Mouse (Mus musculus) heart, embryonic 15.5 days (tissue): ENCODE data around the gene Cubn. TPM values are rescaled to one million over a fixed set of nuclear protein-coding genes. Genes with fewer than 3 reads are reported as not detected.

Experiments
- ATAC-seq: fragments of 200-750 bp; cut with Nextera tagmentation; replicated peaks from 2 replicates; pipeline ENCODE4 v1.8.0; 2017; ENCODE audit warnings: low read depth, moderate TSS enrichment; ENCODE audit not compliant: insufficient number of reproducible peaks, insufficient read depth, low FRiP score
- H3K27ac ChIP-seq: fragments of 300-500 bp; sonication (generic); 2 replicates; pipeline ENCODE4 v1.5.1; 2015; ENCODE audit warnings: mild to moderate bottlenecking, inconsistent platforms
- H3K27me3 ChIP-seq: fragments of 300-500 bp; sonication (generic); 2 replicates; pipeline ENCODE4 v1.6.1; 2015; ENCODE audit warnings: inconsistent platforms
- H3K36me3 ChIP-seq: fragments of 300-500 bp; sonication (generic); 2 replicates; pipeline ENCODE4 v1.6.1; 2015; ENCODE audit warnings: mild to moderate bottlenecking, inconsistent platforms
- H3K4me1 ChIP-seq: fragments of 300-500 bp; sonication (generic); replicated peaks from 2 replicates; pipeline ENCODE4 v1.6.1; 2015; ENCODE audit warnings: inconsistent platforms
- H3K4me2 ChIP-seq: fragments of 300-500 bp; sonication (generic); 2 replicates; pipeline ENCODE4 v1.6.1; 2015; ENCODE audit warnings: inconsistent platforms, mild to moderate bottlenecking, moderate library complexity
- H3K4me3 ChIP-seq: fragments of 300-500 bp; sonication (generic); 2 replicates; pipeline ENCODE4 v1.5.1; 2015; ENCODE audit warnings: mild to moderate bottlenecking, inconsistent platforms
- H3K9ac ChIP-seq: fragments of 300-500 bp; sonication (generic); 2 replicates; pipeline ENCODE4 v1.6.1; 2015; ENCODE audit warnings: mild to moderate bottlenecking, inconsistent platforms
- H3K9me3 ChIP-seq: fragments of 300-500 bp; sonication (generic); replicated peaks from 2 replicates; pipeline ENCODE4 v1.6.1; 2016; ENCODE audit warnings: inconsistent platforms
- WGBS: fragments of 180-500 bp; shearing (Covaris S2); methylation state at CpG from one replicate; pipeline ENCODE4 v1.1.7; 2015; ENCODE audit warnings: mixed read lengths; 5-methylcytosine and 5-hydroxymethylcytosine counted together
- polyA plus RNA-seq: library from polyadenylated mRNA; unstranded; fragments of >200 nt; fragmentation: Nextera tagmentation; extraction: Ambion mirVana; gene quantifications from 2 replicates; pipeline ENCODE4 v1.2.1, GENCODE M21; 2015

Cubn gene
- polyA plus RNA-seq, 1 experiment from 2014 or later: 0.26 TPM

GRCm38 (mm10) chr2:13407272-13407671 is 84.3 kb downstream of the Cubn start:
- no peak for ATAC-seq
- Histone ChIP-seq H3K4me1 (peaks cover 8% of the 10 kb centered on the region), H3K4me3 (no peak overlapping the region), H3K27me3 (no peaks in the 10 kb centered on the region), H3K9me3 (no peaks in the 10 kb centered on the region), H3K36me3 (no peaks in the 10 kb centered on the region), H3K9ac (no peak overlapping the region), H3K4me2 (no peak overlapping the region), H3K27ac (peak overlapping the region; percentile 42)
- 37% methylated on average over 5 of the region's 5 CpGs for whole genome bisulfite sequencing

GRCm38 (mm10) chr2:13404986-13405678 is 86.5 kb downstream of the Cubn start:
- WGBS: 65% methylated on average over 5 of the region's 5 CpGs
- Histone ChIP-seq H3K27me3 (no peaks in the 10 kb centered on the region), H3K4me2 (no peak overlapping the region), H3K9me3 (no peaks in the 10 kb centered on the region), H3K4me3 (no peak overlapping the region), H3K9ac (no peak overlapping the region), H3K27ac (no peak overlapping the region), H3K36me3 (no peaks in the 10 kb centered on the region), H3K4me1 (peaks cover 4% of the 10 kb centered on the region; the same call in 1 of the 2 replicates)
- no peak for ATAC-seq

DNA sequence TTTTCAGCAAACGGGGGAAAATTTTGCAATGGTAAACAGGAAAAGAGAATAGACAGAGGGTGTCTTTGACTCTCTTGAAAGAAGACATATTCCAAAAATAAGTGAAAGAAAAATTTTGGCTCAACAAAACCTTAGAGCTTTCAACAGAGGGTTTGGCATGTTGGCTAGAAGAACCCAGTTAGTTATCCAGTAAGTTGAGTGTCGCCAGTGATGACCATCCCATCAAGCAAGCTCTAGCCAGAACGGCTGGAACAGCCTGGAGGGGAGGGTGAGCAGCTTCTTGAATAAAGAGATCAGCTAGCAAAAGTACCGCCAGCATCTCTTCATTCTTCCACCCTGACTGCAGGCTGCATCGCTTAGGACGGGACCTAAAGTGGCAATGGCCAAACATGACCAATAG is 90.8 kb downstream of the Cubn start:
- H3K27me3 ChIP-seq: no peaks in the 10 kb centered on the region
- 84% methylated on average over 6 of the region's 6 CpGs for WGBS
- H3K9ac ChIP-seq: no peak overlapping the region
- H3K4me2 ChIP-seq: no peak overlapping the region
- no peaks in the 10 kb centered on the region for H3K36me3 ChIP-seq
- no peak overlapping the region for H3K4me3 ChIP-seq
- no peak for ATAC-seq
- no peaks in the 10 kb centered on the region for H3K9me3 ChIP-seq
- peaks cover 18% of the 10 kb centered on the region for H3K4me1 ChIP-seq
- no peak overlapping the region for H3K27ac ChIP-seq

- H3K27me3 ChIP-seq: no peaks in the 10 kb centered on the region
- no peak overlapping the region for H3K9ac ChIP-seq
- no peaks in the 10 kb centered on the region for H3K9me3 ChIP-seq
- H3K36me3 ChIP-seq: no peaks in the 10 kb centered on the region
- peak overlapping the region; percentile 72 for H3K27ac ChIP-seq
- H3K4me2 ChIP-seq: no peak overlapping the region
- no peak overlapping the region for H3K4me3 ChIP-seq
- peak; percentile 37; the same call in 1 of the 2 replicates for ATAC-seq
- peaks cover 18% of the 10 kb centered on the region for H3K4me1 ChIP-seq
- WGBS: 50% methylated on average over 5 of the region's 5 CpGs
These were observed 92.0 kb downstream of the Cubn start for GRCm38 (mm10) chr2:13399480-13400072.

- Histone ChIP-seq H3K4me3 (no peak overlapping the region), H3K9me3 (no peaks in the 10 kb centered on the region), H3K27ac (peak overlapping the region; percentile 72), H3K27me3 (no peaks in the 10 kb centered on the region), H3K4me2 (no peak overlapping the region), H3K36me3 (no peaks in the 10 kb centered on the region), H3K9ac (no peak overlapping the region), H3K4me1 (peaks cover 18% of the 10 kb centered on the region)
- 6% methylated on average over 2 of the region's 2 CpGs for WGBS
- peak; percentile 67 for ATAC-seq
These were observed 92.7 kb downstream of the Cubn start for GRCm38 (mm10) chr2:13398955-13399354.

GRCm38 (mm10) chr2:13398551-13398950 is 93.1 kb downstream of the Cubn start:
- Histone ChIP-seq H3K4me2 (no peak overlapping the region), H3K9ac (no peak overlapping the region), H3K36me3 (no peaks in the 10 kb centered on the region), H3K9me3 (no peaks in the 10 kb centered on the region), H3K27me3 (no peaks in the 10 kb centered on the region), H3K27ac (peak overlapping the region; percentile 72), H3K4me3 (no peak overlapping the region), H3K4me1 (peaks cover 18% of the 10 kb centered on the region)
- 50% methylated on average over 4 of the region's 4 CpGs for WGBS
- no peak for ATAC-seq

GRCm38 (mm10) chr2:13396124-13396540 is 95.5 kb downstream of the Cubn start:
- peaks cover 25% of the 10 kb centered on the region for H3K4me1 ChIP-seq
- no peak for ATAC-seq
- WGBS: 47% methylated on average over 3 of the region's 3 CpGs

DNA sequence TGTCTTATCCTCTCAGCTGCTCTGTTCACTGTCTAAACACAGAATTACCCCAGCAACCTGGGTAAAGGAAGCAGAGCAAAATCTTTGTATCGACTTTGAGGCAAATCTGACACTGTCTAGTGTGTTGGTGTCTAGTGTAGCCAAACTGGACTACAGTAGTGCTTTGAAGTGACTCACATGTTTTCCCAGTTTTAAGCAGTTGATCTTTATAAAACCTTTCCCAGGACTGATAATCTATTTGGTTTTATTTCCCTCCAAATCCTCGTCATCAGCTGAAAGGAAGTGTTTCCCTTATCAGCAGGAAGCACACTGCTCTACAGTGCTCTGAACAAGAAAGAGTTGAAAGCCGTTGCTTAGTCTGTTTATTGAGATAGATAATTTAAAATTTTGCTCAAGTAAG is 100.6 kb downstream of the Cubn start:
- peak; percentile 64; the same call in 1 of the 2 replicates for ATAC-seq
- Histone ChIP-seq H3K4me3 (no peak overlapping the region), H3K4me1 (peaks cover 13% of the 10 kb centered on the region), H3K27me3 (no peaks in the 10 kb centered on the region), H3K9ac (no peak overlapping the region), H3K27ac (peak overlapping the region; percentile 78), H3K9me3 (no peaks in the 10 kb centered on the region), H3K36me3 (no peaks in the 10 kb centered on the region), H3K4me2 (no peak overlapping the region)
- 33% methylated on average over 3 of the region's 3 CpGs for WGBS

More at GRCm38 (mm10) chr2:13396124-13396540, 95.5 kb downstream of the Cubn start:
- peak overlapping the region; percentile 57 for H3K27ac ChIP-seq
- no peaks in the 10 kb centered on the region for H3K36me3 ChIP-seq
- no peaks in the 10 kb centered on the region for H3K27me3 ChIP-seq
- H3K9ac ChIP-seq: no peak overlapping the region
- no peaks in the 10 kb centered on the region for H3K9me3 ChIP-seq
- H3K4me2 ChIP-seq: no peak overlapping the region
- no peak overlapping the region for H3K4me3 ChIP-seq

DNA sequence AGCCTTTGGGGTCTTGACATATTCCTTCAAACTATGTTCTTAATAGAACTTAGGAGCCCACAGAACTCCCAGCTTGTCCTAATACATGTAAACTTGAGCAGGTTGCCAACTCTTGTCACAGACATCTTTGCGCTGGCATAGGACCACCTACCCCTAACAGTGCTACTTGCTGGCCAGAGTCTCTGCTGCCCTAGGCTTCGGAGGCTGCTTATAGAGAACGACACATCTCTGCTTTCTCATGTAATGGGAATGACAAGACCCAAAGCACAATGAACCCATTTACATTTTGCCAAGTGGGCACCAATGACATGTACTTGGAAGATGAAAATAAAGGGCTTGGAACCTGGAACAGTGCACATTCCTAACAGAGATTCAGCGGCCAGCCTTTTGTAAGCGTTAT is 105.0 kb downstream of the Cubn start:
- no peaks in the 10 kb centered on the region for H3K36me3 ChIP-seq
- no peaks in the 10 kb centered on the region for H3K27me3 ChIP-seq
- H3K4me1 ChIP-seq: peaks cover 28% of the 10 kb centered on the region
- WGBS: 91% methylated on average over 5 of the region's 5 CpGs
- no peak overlapping the region for H3K4me2 ChIP-seq
- no peak for ATAC-seq
- H3K9ac ChIP-seq: no peak overlapping the region
- H3K4me3 ChIP-seq: no peak overlapping the region
- H3K9me3 ChIP-seq: no peaks in the 10 kb centered on the region
- H3K27ac ChIP-seq: peak overlapping the region; percentile 89

- H3K9ac ChIP-seq: no peak overlapping the region
- no peaks in the 10 kb centered on the region for H3K27me3 ChIP-seq
- peak; percentile 79 for ATAC-seq
- 44% methylated on average over 3 of the region's 3 CpGs for whole genome bisulfite sequencing
- H3K36me3 ChIP-seq: no peaks in the 10 kb centered on the region
- no peak overlapping the region for H3K4me2 ChIP-seq
- peaks cover 28% of the 10 kb centered on the region for H3K4me1 ChIP-seq
- H3K27ac ChIP-seq: peak overlapping the region; percentile 89
- no peak overlapping the region for H3K4me3 ChIP-seq
- H3K9me3 ChIP-seq: no peaks in the 10 kb centered on the region
These were observed 105.9 kb downstream of the Cubn start for GRCm38 (mm10) chr2:13385542-13386345.

DNA sequence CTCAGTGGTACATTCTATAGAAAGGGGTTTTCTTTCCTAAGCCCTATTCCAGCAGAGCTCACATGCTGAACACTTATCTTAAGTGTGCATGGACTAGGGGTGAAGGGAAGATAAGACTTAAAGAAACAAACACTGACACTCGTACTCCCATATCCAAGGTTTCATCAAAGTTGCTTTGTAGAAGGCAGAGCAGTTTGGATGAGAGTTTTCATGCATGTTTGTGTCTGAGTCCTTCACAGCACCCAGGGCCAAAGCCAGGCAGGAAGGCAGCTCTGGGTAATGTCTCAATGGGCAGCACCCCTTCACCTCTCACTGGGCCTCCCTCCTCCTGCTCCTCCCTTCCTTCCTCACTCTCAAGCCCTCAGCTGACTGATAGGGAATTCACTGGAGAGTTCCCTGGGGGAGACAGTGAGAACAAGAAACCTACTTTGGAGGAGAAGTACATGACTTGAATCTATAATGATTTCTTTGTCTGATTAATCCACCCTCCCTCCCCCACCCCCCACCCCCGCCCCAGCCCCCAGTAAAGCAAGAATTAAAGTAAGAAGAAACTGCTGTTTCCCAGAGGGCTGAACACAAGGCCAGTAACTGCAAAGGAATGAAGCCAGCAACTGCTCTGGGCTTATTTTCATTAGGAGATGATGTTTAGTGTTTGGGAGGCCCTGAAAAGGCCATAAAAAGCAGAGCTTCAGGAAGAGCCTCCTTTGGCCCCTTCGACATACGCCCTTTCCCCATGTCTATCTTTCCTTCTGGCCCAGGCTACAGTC is 106.7 kb downstream of the Cubn start:
- Histone ChIP-seq H3K9me3 (no peaks in the 10 kb centered on the region), H3K27me3 (no peaks in the 10 kb centered on the region), H3K4me2 (no peak overlapping the region), H3K36me3 (no peaks in the 10 kb centered on the region), H3K4me1 (peaks cover 28% of the 10 kb centered on the region), H3K4me3 (no peak overlapping the region), H3K9ac (no peak overlapping the region), H3K27ac (peak overlapping the region; percentile 89)
- 13% methylated on average over 4 of the region's 4 CpGs for WGBS
- peak; percentile 88 for ATAC-seq
